In genomic region chrX:11726524-11727231, GRCm38 (mm10) we compare ENCODE assay signal across 13 mouse cellular contexts.
A peak's percentile ranks its signal among the peaks of the same experiment; 100 is the strongest.
DNase-seq lines count a peak whose midpoint lies in the region; ATAC-seq lines count a peak whose summit lies in the region.
"Had no signal": no experiment of that assay in that cellular context is flagged by ENCODE, and none has a peak within 500 bp of the region (broad histone marks: within the 10 kb centered on the region; RNA-seq: fewer than 3 reads in every experiment).

No protein-coding gene starts in this region.

- no peak overlapping the region for H3K4me3 ChIP-seq in hindbrain, embryonic 16.5 days (ENCODE audit: low read length)
- H3K4me3 ChIP-seq in hindbrain, embryonic 12.5 days: no peak overlapping the region
- H3K4me3 ChIP-seq in midbrain, embryonic 13.5 days (replicated peaks): no peak overlapping the region
- no peak overlapping the region for H3K4me3 ChIP-seq in midbrain, embryonic 16.5 days (ENCODE audit: low read depth, low read length)
- no peak overlapping the region for H3K4me3 ChIP-seq in neural tube, embryonic 14.5 days (ENCODE audit: low read depth, low read length)
- H3K4me3 ChIP-seq: erythroblast, embryonic 14.5 days; hindbrain, embryonic 13.5 days; liver, embryonic 15.5 days had no signal

- ATAC-seq in hindbrain, embryonic 16.5 days: 0 out of 2 replicates have a peak, but pooled peaks have one; percentile 27
- no peak for ATAC-seq in hindbrain, embryonic 12.5 days (ENCODE audit: low FRiP score)
- ATAC-seq in midbrain, embryonic 13.5 days: 0 out of 2 replicates have a peak, but pooled peaks have one; percentile 27
- ATAC-seq in midbrain, embryonic 16.5 days: no peak
- peak; percentile 81 for ATAC-seq in neural tube, embryonic 14.5 days (ENCODE audit: low read depth)

- no peaks in the 10 kb centered on the region for H3K27me3 ChIP-seq in hindbrain, embryonic 16.5 days (replicated peaks; ENCODE audit: control insufficient read depth, insufficient read depth, low read length)
- peaks cover 21% of the 10 kb centered on the region for H3K27me3 ChIP-seq in hindbrain, embryonic 12.5 days
- peaks cover 7% of the 10 kb centered on the region; the same call in 1 of the 2 replicates for H3K27me3 ChIP-seq in midbrain, embryonic 13.5 days
- no peaks in the 10 kb centered on the region for H3K27me3 ChIP-seq in midbrain, embryonic 16.5 days (ENCODE audit: control insufficient read depth, insufficient read depth, low read depth, low read length)
- H3K27me3 ChIP-seq in neural tube, embryonic 14.5 days (ENCODE audit: control insufficient read depth, insufficient read depth, low read length): no peaks in the 10 kb centered on the region

- H3K4me1 ChIP-seq in hindbrain, embryonic 16.5 days (ENCODE audit: control insufficient read depth, insufficient read depth, low read depth, low read length): no peaks in the 10 kb centered on the region; the same call in 1 of the 2 replicates
- H3K4me1 ChIP-seq in hindbrain, embryonic 12.5 days: 0 out of 2 replicates have a peak, but pooled peaks cover 2% of the 10 kb centered on the region
- 0 out of 2 replicates have a peak, but pooled peaks cover 2% of the 10 kb centered on the region for H3K4me1 ChIP-seq in midbrain, embryonic 13.5 days (replicated peaks)
- no peaks in the 10 kb centered on the region for H3K4me1 ChIP-seq in midbrain, embryonic 16.5 days (ENCODE audit: control insufficient read depth, insufficient read depth, low read length)
- no peaks in the 10 kb centered on the region for H3K4me1 ChIP-seq in neural tube, embryonic 14.5 days (ENCODE audit: control insufficient read depth, insufficient read depth, low read length)
- H3K4me1 ChIP-seq: liver, embryonic 15.5 days had no signal

- no peak overlapping the region for H3K4me2 ChIP-seq in hindbrain, embryonic 16.5 days (ENCODE audit: low read length)
- H3K4me2 ChIP-seq in hindbrain, embryonic 12.5 days (replicated peaks): no peak overlapping the region
- no peak overlapping the region for H3K4me2 ChIP-seq in midbrain, embryonic 13.5 days (replicated peaks)
- H3K4me2 ChIP-seq in midbrain, embryonic 16.5 days (ENCODE audit: low read length): no peak overlapping the region
- no peak overlapping the region for H3K4me2 ChIP-seq in neural tube, embryonic 14.5 days (ENCODE audit: low read depth, low read length)
- H3K4me2 ChIP-seq: hindbrain, embryonic 13.5 days; liver, embryonic 15.5 days had no signal

- H3K9ac ChIP-seq in hindbrain, embryonic 16.5 days (ENCODE audit: low read depth, low read length): no peak overlapping the region
- no peak overlapping the region for H3K9ac ChIP-seq in hindbrain, embryonic 12.5 days
- H3K9ac ChIP-seq in midbrain, embryonic 13.5 days (replicated peaks): no peak overlapping the region
- H3K9ac ChIP-seq in midbrain, embryonic 16.5 days (ENCODE audit: low read depth, low read length): no peak overlapping the region
- no peak overlapping the region for H3K9ac ChIP-seq in neural tube, embryonic 14.5 days (replicated peaks; ENCODE audit: low read depth, low read length)
- H3K9ac ChIP-seq: hindbrain, embryonic 13.5 days; liver, embryonic 15.5 days had no signal

- no peaks in the 10 kb centered on the region for H3K36me3 ChIP-seq in hindbrain, embryonic 16.5 days (ENCODE audit: control insufficient read depth, insufficient read depth, low read length)
- no peaks in the 10 kb centered on the region for H3K36me3 ChIP-seq in hindbrain, embryonic 12.5 days
- H3K36me3 ChIP-seq in midbrain, embryonic 13.5 days: no peaks in the 10 kb centered on the region
- H3K36me3 ChIP-seq in midbrain, embryonic 16.5 days (ENCODE audit: control insufficient read depth, insufficient read depth, low read length): no peaks in the 10 kb centered on the region
- no peaks in the 10 kb centered on the region for H3K36me3 ChIP-seq in neural tube, embryonic 14.5 days (ENCODE audit: control insufficient read depth, insufficient read depth, low read length)
- H3K36me3 ChIP-seq: hindbrain, embryonic 13.5 days; liver, embryonic 15.5 days had no signal

- WGBS in hindbrain, embryonic 16.5 days: 33% methylated on average over 8 of the region's 8 CpGs
- WGBS in hindbrain, embryonic 12.5 days: 41% methylated on average over 8 of the region's 8 CpGs
- 38% methylated on average over 8 of the region's 8 CpGs for WGBS in midbrain, embryonic 13.5 days
- WGBS in midbrain, embryonic 16.5 days: 39% methylated on average over 8 of the region's 8 CpGs
- 22% methylated on average over 8 of the region's 8 CpGs for WGBS in neural tube, embryonic 14.5 days

- H3K27ac ChIP-seq in hindbrain, embryonic 16.5 days (ENCODE audit: low read depth, low read length): no peak overlapping the region
- no peak overlapping the region for H3K27ac ChIP-seq in hindbrain, embryonic 12.5 days
- H3K27ac ChIP-seq in midbrain, embryonic 13.5 days: no peak overlapping the region
- H3K27ac ChIP-seq in midbrain, embryonic 16.5 days (ENCODE audit: low read length): no peak overlapping the region
- no peak overlapping the region for H3K27ac ChIP-seq in neural tube, embryonic 14.5 days (ENCODE audit: low read depth, low read length)
- H3K27ac ChIP-seq: hindbrain, embryonic 13.5 days; liver, embryonic 15.5 days had no signal

- H3K9me3 ChIP-seq in hindbrain, embryonic 16.5 days (ENCODE audit: control insufficient read depth, low read length): no peaks in the 10 kb centered on the region; the same call in 1 of the 2 replicates
- no peaks in the 10 kb centered on the region for H3K9me3 ChIP-seq in hindbrain, embryonic 12.5 days (replicated peaks)
- no peaks in the 10 kb centered on the region for H3K9me3 ChIP-seq in midbrain, embryonic 13.5 days
- H3K9me3 ChIP-seq in midbrain, embryonic 16.5 days (replicated peaks; ENCODE audit: control insufficient read depth, low read length, poor library complexity, severe bottlenecking): no peaks in the 10 kb centered on the region
- no peaks in the 10 kb centered on the region for H3K9me3 ChIP-seq in neural tube, embryonic 14.5 days (ENCODE audit: control insufficient read depth, low read length)
- H3K9me3 ChIP-seq: hindbrain, embryonic 13.5 days; liver, embryonic 15.5 days had no signal

- DNase-seq in embryo, embryonic 10 days (ENCODE audit: low spot score): peak; percentile 19
- DNase-seq in cerebellum, adult 11 months: no peak
- DNase-seq: cerebellum, adult 2 months; gastrocnemius, postnatal 36 days; thymus, postnatal 4 days had no signal

Comparison
In these comparisons a context has a peak if more than half of its experiments do, and no peak if none do; other contexts are left out.
1. ATAC-seq: peak in hindbrain, embryonic 16.5 days (single experiment), midbrain, embryonic 13.5 days (single experiment) and neural tube, embryonic 14.5 days (single experiment); none in hindbrain, embryonic 12.5 days (single experiment) and midbrain, embryonic 16.5 days (single experiment).